Mouse (Mus musculus): ENCODE results near the gene Dact3. TPM values are rescaled to one million over a fixed set of nuclear protein-coding genes. Genes with fewer than 3 reads are reported as not detected.

Dact3 gene
- polyA plus RNA-seq, 1 experiment, result 9.2 TPM

DNA sequence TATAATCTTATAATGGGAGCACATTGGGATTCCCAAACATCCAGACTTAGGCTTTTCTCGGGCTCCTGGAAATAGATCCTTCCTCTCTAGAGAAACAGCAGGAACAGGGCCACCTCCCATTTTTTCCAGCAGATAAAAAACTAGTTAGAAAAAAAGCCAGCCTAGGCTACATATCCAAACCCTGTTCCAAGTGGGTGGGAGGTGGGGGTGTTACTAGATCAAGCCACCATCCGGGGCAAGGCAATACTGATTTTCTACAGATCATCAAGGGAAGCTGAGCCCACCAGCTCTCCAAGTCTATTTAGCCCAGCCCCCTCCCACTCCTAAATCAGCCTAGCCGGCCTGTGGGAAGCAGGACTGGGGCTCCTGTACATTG is 30.4 kb upstream of the Dact3 start:
- H3K4me1 ChIP-seq (ENCODE audit: control insufficient read depth, insufficient read depth, insufficient read length), result peaks cover 25% of the 10 kb centered on the region
- H3K4me3 ChIP-seq (ENCODE audit: extremely low read depth, insufficient read depth, insufficient read length), result peak overlapping the region; percentile 82
- H3K27me3 ChIP-seq (ENCODE audit: control insufficient read depth, insufficient read depth, low read length), result no peaks in the 10 kb centered on the region
- no peak for TF ChIP-seq POLR2A (IDR thresholded peaks at IDR 0.05; ENCODE audit: low read depth, low read length)
- TF ChIP-seq CTCF (IDR thresholded peaks at IDR 0.05; ENCODE audit: extremely low read depth, insufficient read depth, insufficient read length, insufficient replicate concordance), result no peak
- H3K27ac ChIP-seq (ENCODE audit: insufficient read depth, low read length), result peak overlapping the region; percentile 97
- H3K36me3 ChIP-seq (ENCODE audit: control insufficient read depth, insufficient read depth, low read length), result peaks cover 31% of the 10 kb centered on the region
- no peak for DNase-seq (ENCODE audit: low read depth in 1 of 2, low spot score in 2 of 2)
- WGBS, result 8% methylated on average over 3 of the region's 3 CpGs

DNA sequence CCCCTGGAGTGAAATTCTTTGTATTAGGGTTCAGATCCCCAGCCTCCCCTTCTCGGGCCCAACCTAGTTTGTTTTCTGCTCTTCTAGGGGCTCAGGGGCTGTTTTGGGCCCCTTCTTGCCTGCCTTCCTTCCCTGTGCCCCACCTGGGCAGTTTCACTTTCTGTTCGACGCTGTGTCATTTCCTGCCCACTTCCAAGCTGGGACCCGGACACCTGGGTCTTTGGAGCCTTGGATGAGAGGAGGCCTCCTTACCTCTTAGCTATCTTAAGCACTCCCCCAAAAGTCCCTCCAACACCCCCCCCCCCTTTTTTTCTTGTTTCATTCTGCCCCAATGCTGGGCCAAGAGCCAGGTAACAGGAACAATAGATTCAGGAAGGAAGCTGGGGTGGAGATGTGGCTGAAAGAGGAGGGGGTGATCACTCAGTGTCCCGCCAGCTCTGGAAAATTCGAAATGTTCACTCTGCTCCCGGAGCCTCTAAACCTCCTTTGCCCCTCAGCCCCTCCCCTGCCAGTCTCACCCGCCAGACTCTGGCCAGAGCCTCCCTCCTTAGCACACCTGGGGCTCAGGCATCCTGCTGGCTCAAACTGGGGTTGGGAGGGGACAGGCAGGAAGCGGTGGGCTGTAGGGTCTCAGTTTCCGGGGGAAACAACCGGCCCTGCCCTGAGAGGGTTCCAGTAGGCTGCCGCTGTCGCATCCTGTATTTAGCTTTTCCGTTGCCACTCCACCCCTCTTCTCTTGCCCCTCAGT is 29.9 kb upstream of the Dact3 start:
- TF ChIP-seq CTCF (IDR thresholded peaks at IDR 0.05; ENCODE audit: extremely low read depth, insufficient read depth, insufficient read length, insufficient replicate concordance) (no peak), POLR2A (IDR thresholded peaks at IDR 0.05; ENCODE audit: low read depth, low read length) (no peak)
- WGBS, result 4% methylated on average over 14 of the region's 14 CpGs
- H3K4me1 ChIP-seq (ENCODE audit: control insufficient read depth, insufficient read depth, insufficient read length), result peaks cover 19% of the 10 kb centered on the region
- peak overlapping the region; percentile 97 for H3K27ac ChIP-seq (ENCODE audit: insufficient read depth, low read length)
- peak overlapping the region; percentile 82 for H3K4me3 ChIP-seq (ENCODE audit: extremely low read depth, insufficient read depth, insufficient read length)
- DNase-seq (ENCODE audit: low read depth in 1 of 2, low spot score in 2 of 2), result peak in 1 of 2 experiments; percentile 79
- H3K36me3 ChIP-seq (ENCODE audit: control insufficient read depth, insufficient read depth, low read length), result peaks cover 32% of the 10 kb centered on the region
- H3K27me3 ChIP-seq (ENCODE audit: control insufficient read depth, insufficient read depth, low read length), result no peaks in the 10 kb centered on the region

DNA sequence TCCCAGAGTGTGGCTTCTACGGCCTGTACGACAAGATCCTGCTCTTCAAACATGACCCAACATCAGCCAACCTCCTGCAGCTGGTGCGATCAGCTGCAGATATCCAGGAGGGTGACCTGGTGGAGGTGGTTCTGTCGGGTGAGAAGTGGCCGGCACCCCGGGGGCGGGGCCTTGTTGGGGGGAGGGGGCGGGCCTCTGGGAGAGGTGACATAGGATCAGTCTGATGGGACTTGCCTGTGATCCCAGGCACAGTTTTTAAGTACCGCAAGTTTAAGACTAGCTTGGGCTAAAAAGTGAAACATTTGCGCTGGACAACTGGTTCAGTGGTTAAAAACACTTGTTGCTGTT is 29.3 kb upstream of the Dact3 start:
- WGBS, result 19% methylated on average over 10 of the region's 10 CpGs

DNA sequence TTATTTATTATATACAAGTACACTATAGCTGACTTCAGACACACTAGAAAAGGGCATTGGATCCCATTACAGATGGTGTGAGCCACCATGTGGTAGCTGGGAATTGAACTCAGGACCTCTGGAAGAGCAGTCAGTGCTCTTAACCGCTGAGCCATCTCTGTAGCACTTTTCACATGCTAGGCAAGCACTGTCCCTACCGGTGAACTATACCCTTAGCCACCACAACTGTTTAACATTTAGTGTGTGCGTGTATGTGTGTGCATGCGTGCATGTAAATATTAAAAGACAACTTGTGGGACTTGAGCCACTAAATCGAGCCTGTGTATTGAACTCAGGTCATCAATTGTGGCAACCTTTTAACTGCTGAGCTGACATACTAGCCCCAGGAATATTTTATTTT is 28.3 kb upstream of the Dact3 start:
- peaks cover 7% of the 10 kb centered on the region for H3K4me1 ChIP-seq (ENCODE audit: control insufficient read depth, insufficient read depth, insufficient read length)

More for the DNA sequence above, 29.3 kb upstream of the Dact3 start:
- H3K4me1 ChIP-seq (ENCODE audit: control insufficient read depth, insufficient read depth, insufficient read length), result peaks cover 14% of the 10 kb centered on the region
- H3K27me3 ChIP-seq (ENCODE audit: control insufficient read depth, insufficient read depth, low read length), result no peaks in the 10 kb centered on the region
- DNase-seq (ENCODE audit: low read depth in 1 of 2, low spot score in 2 of 2), result no peak
- H3K27ac ChIP-seq (ENCODE audit: insufficient read depth, low read length), result peak overlapping the region; percentile 97
- H3K36me3 ChIP-seq (ENCODE audit: control insufficient read depth, insufficient read depth, low read length), result peaks cover 35% of the 10 kb centered on the region
- H3K4me3 ChIP-seq (ENCODE audit: extremely low read depth, insufficient read depth, insufficient read length), result peak overlapping the region; percentile 82
- no peak for TF ChIP-seq POLR2A (IDR thresholded peaks at IDR 0.05; ENCODE audit: low read depth, low read length)
- TF ChIP-seq CTCF (IDR thresholded peaks at IDR 0.05; ENCODE audit: extremely low read depth, insufficient read depth, insufficient read length, insufficient replicate concordance), result no peak

DNA sequence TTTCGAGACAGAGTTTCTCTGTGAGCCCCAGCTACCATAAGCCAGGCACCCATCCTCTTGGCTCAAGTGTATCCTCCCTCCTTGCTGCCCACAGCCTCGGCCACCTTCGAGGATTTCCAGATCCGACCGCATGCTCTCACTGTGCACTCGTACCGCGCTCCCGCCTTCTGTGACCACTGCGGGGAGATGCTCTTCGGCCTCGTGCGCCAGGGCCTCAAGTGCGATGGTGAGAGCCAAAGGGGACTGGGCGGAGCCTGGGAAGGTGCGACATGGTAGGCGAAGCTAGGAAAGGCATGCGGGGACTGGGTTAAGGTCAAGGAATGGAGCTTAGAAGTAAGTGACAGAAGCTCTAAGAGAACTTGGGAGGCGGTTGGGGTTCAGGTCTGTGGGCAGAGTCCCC is 27.6 kb upstream of the Dact3 start:
- H3K36me3 ChIP-seq (ENCODE audit: control insufficient read depth, insufficient read depth, low read length), result peaks cover 43% of the 10 kb centered on the region
- peaks cover 2% of the 10 kb centered on the region for H3K4me1 ChIP-seq (ENCODE audit: control insufficient read depth, insufficient read depth, insufficient read length)
- no peak overlapping the region for H3K27ac ChIP-seq (ENCODE audit: insufficient read depth, low read length)
- H3K27me3 ChIP-seq (ENCODE audit: control insufficient read depth, insufficient read depth, low read length), result no peaks in the 10 kb centered on the region
- H3K4me3 ChIP-seq (ENCODE audit: extremely low read depth, insufficient read depth, insufficient read length), result no peak overlapping the region
- TF ChIP-seq POLR2A (IDR thresholded peaks at IDR 0.05; ENCODE audit: low read depth, low read length) (no peak), CTCF (IDR thresholded peaks at IDR 0.05; ENCODE audit: extremely low read depth, insufficient read depth, insufficient read length, insufficient replicate concordance) (no peak)
- DNase-seq (ENCODE audit: low read depth in 1 of 2, low spot score in 2 of 2), result no peak
- WGBS, result 91% methylated on average over 19 of the region's 19 CpGs

More for the DNA sequence above, 28.3 kb upstream of the Dact3 start:
- 96% methylated on average over 5 of the region's 5 CpGs for WGBS
- no peaks in the 10 kb centered on the region for H3K27me3 ChIP-seq (ENCODE audit: control insufficient read depth, insufficient read depth, low read length)
- no peak overlapping the region for H3K4me3 ChIP-seq (ENCODE audit: extremely low read depth, insufficient read depth, insufficient read length)
- H3K36me3 ChIP-seq (ENCODE audit: control insufficient read depth, insufficient read depth, low read length), result peaks cover 39% of the 10 kb centered on the region
- H3K27ac ChIP-seq (ENCODE audit: insufficient read depth, low read length), result no peak overlapping the region
- DNase-seq (ENCODE audit: low read depth in 1 of 2, low spot score in 2 of 2), result no peak
- no peak for TF ChIP-seq CTCF (IDR thresholded peaks at IDR 0.05; ENCODE audit: extremely low read depth, insufficient read depth, insufficient read length, insufficient replicate concordance)
- TF ChIP-seq POLR2A (IDR thresholded peaks at IDR 0.05; ENCODE audit: low read depth, low read length), result no peak

DNA sequence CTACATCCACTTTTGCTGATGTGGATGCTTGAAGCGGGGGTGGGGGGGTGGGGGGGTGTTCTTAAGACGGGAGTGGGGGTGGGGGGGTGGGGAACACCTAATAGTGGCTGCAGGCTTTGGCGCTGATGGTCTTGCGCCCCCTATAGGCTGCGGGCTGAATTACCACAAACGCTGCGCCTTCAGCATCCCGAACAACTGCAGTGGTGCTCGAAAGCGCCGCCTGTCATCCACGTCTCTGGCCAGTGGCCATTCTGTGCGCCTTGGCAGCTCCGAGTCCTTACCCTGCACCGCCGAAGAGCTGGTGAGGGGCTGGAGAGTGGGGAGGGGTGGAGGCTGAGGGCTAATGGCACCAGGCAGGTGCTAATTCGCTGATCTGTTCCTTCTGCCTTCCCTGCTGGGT is 26.5 kb upstream of the Dact3 start:
- Histone ChIP-seq H3K27me3 (ENCODE audit: control insufficient read depth, insufficient read depth, low read length) (no peaks in the 10 kb centered on the region), H3K36me3 (ENCODE audit: control insufficient read depth, insufficient read depth, low read length) (peaks cover 52% of the 10 kb centered on the region), H3K27ac (ENCODE audit: insufficient read depth, low read length) (no peak overlapping the region), H3K4me1 (ENCODE audit: control insufficient read depth, insufficient read depth, insufficient read length) (peaks cover 2% of the 10 kb centered on the region), H3K4me3 (ENCODE audit: extremely low read depth, insufficient read depth, insufficient read length) (no peak overlapping the region)
- TF ChIP-seq POLR2A (IDR thresholded peaks at IDR 0.05; ENCODE audit: low read depth, low read length) (no peak), CTCF (IDR thresholded peaks at IDR 0.05; ENCODE audit: extremely low read depth, insufficient read depth, insufficient read length, insufficient replicate concordance) (peak; percentile 45; the same call in 1 of the 2 replicates)
- WGBS, result 75% methylated on average over 17 of the region's 17 CpGs
- peak in 1 of 2 experiments; percentile 39 for DNase-seq (ENCODE audit: low read depth in 1 of 2, low spot score in 2 of 2)

DNA sequence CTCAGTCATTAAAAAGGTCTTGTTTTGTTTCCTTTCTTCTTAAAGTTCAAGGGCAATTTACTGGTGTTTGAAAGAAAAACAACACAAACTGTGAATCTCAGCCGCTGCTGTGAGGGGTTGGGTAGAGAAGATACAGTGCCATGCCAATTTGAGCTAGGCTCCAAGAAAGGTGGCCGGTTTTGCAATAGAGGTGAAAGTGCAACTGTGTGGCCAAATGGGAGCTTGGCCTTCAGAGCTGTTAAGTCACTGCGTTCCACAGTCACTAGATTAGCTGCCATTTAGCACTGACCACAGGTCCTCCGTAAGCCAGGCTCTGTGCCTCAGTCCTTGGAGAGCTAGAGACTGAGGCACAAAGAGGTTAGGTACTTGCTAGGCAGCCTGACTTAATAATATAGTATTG is 23.5 kb upstream of the Dact3 start:
- 91% methylated on average over 4 of the region's 4 CpGs for WGBS
- TF ChIP-seq CTCF (IDR thresholded peaks at IDR 0.05; ENCODE audit: extremely low read depth, insufficient read depth, insufficient read length, insufficient replicate concordance) (no peak), POLR2A (IDR thresholded peaks at IDR 0.05; ENCODE audit: low read depth, low read length) (no peak)
- DNase-seq (ENCODE audit: low read depth in 1 of 2, low spot score in 2 of 2), result no peak
- Histone ChIP-seq H3K27me3 (ENCODE audit: control insufficient read depth, insufficient read depth, low read length) (no peaks in the 10 kb centered on the region), H3K4me1 (ENCODE audit: control insufficient read depth, insufficient read depth, insufficient read length) (peaks cover 2% of the 10 kb centered on the region; the same call in 1 of the 2 replicates), H3K36me3 (ENCODE audit: control insufficient read depth, insufficient read depth, low read length) (peaks cover 76% of the 10 kb centered on the region), H3K27ac (ENCODE audit: insufficient read depth, low read length) (no peak overlapping the region), H3K4me3 (ENCODE audit: extremely low read depth, insufficient read depth, insufficient read length) (no peak overlapping the region)

Measured in spleen, adult 2 months (tissue).